Mouse (Mus musculus): ENCODE results near the gene Prrc2a.

DNA sequence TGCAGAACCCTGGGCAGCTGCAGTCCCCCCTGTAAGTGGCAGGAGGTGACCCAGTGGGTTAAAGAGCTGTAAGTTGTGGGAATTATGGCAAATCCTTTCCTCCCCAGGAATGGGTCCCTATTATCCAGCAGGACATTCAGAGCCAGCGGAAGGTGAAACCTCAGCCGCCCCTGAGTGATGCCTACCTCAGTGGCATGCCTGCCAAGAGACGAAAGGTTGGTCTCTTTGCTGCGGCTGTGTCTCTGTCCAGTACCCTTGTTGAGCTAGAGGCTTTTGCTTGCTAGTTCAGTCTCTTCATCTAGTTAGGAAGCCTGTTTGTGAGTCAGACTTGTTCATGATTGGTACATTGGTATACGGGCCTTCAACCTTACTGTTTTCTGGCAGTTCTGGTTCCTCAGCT, 18.6 kb downstream of the Prrc2a start:
- TF ChIP-seq CTCF (IDR thresholded peaks at IDR 0.05 in 2 of 3, conservative IDR thresholded peaks at IDR 0.05 in 1 of 3; ENCODE audit: control insufficient read depth in 1 of 3, insufficient read depth in 1 of 3, low read depth in 2 of 3, low read length in 3 of 3, poor library complexity in 1 of 3, severe bottlenecking in 1 of 3) (no peak), ZMIZ1 (IDR thresholded peaks at IDR 0.05; ENCODE audit: low read depth, low read length) (no peak), MAZ (IDR thresholded peaks at IDR 0.05; ENCODE audit: low read depth, low read length) (no peak), NRF1 (IDR thresholded peaks at IDR 0.05; ENCODE audit: insufficient read depth, low read depth, low read length, poor library complexity, severe bottlenecking) (no peak), USF2 (IDR thresholded peaks at IDR 0.05; ENCODE audit: borderline replicate concordance in 1 of 2, insufficient read depth in 1 of 2, low read depth in 1 of 2, low read length in 2 of 2) (no peak), POLR2A (IDR thresholded peaks at IDR 0.05; ENCODE audit: control insufficient read depth in 1 of 2, insufficient read depth in 1 of 2, low read depth in 1 of 2, low read length in 2 of 2, poor library complexity in 1 of 2) (no peak), MYC (IDR thresholded peaks at IDR 0.05; ENCODE audit: low read depth, low read length) (no peak), ETS1 (IDR thresholded peaks at IDR 0.05; ENCODE audit: low read depth, low read length) (no peak), CHD2 (IDR thresholded peaks at IDR 0.05; ENCODE audit: low read length) (no peak), RCOR1 (IDR thresholded peaks at IDR 0.05; ENCODE audit: low read depth, low read length) (no peak), USF1 (IDR thresholded peaks at IDR 0.05; ENCODE audit: low read depth, low read length) (no peak), UBTF (IDR thresholded peaks at IDR 0.05; ENCODE audit: borderline replicate concordance, insufficient read depth, low read depth, low read length) (no peak)
